Mouse (Mus musculus) forebrain, postnatal 0 days (tissue): ENCODE measurements at regions not wholly inside any gene's neighbourhood (a gene's known extent, or its start where the extent isn't known, plus 50 kb on each side); places are given as distances from the start of the nearest gene placed in this dataset.

Experiments used
- ATAC-seq: fragments of 200-750 bp; cut with Nextera tagmentation; 2 replicates; pipeline ENCODE4 v1.8.0; 2017; ENCODE audit warnings: mild to moderate bottlenecking, moderate library complexity
- DNase-seq: peaks from one replicate; pipeline ENCODE4 v3.0.0-alpha.2; 2015
- H3K27ac ChIP-seq: fragments of 300-500 bp; sonication (generic); 2 replicates; pipeline ENCODE4 v1.5.1; 2014; ENCODE audit warnings: low read depth, mild to moderate bottlenecking, antibody characterized with exemption, low read length, moderate library complexity, mixed read lengths
- H3K27me3 ChIP-seq: fragments of 300-500 bp; sonication (generic); 2 replicates; pipeline ENCODE4 v1.6.1; 2014; ENCODE audit warnings: mild to moderate bottlenecking, low read length, mixed read lengths; ENCODE audit not compliant: insufficient read depth
- H3K36me3 ChIP-seq: fragments of 300-500 bp; sonication (generic); 2 replicates; pipeline ENCODE4 v1.6.1; 2014; ENCODE audit warnings: mild to moderate bottlenecking, moderate library complexity; ENCODE audit not compliant: insufficient read depth
- H3K4me1 ChIP-seq: fragments of 300-500 bp; sonication (generic); 2 replicates; pipeline ENCODE4 v1.6.1; 2014; ENCODE audit warnings: antibody characterized with exemption; ENCODE audit not compliant: insufficient read depth
- H3K4me2 ChIP-seq: fragments of 300-500 bp; sonication (generic); 2 replicates; pipeline ENCODE4 v1.6.1; 2014; ENCODE audit warnings: low read depth, mild to moderate bottlenecking, moderate library complexity
- H3K4me3 ChIP-seq: fragments of 300-500 bp; sonication (generic); 2 replicates; pipeline ENCODE4 v1.5.1; 2014; ENCODE audit warnings: low read depth, low read length, mixed read lengths
- H3K9ac ChIP-seq: fragments of 300-500 bp; sonication (generic); 2 replicates; pipeline ENCODE4 v1.6.1; 2014; ENCODE audit warnings: mild to moderate bottlenecking
- H3K9me3 ChIP-seq: fragments of 300-500 bp; sonication (generic); 2 replicates; pipeline ENCODE4 v1.6.1; 2016; ENCODE audit warnings: low read length
- CTCF ChIP-seq: sonication (generic); IDR thresholded peaks from 2 replicates; pipeline ENCODE4 v1.5.1; 2016; ENCODE audit warnings: antibody characterized with exemption, control low read depth, low read depth
- WGBS: fragments of 180-500 bp; shearing (Covaris S2); extraction: QIAGEN DNeasy Blood & Tissue Kit; methylation state at CpG from one replicate; pipeline ENCODE4 v1.1.7; 2014; 5-methylcytosine and 5-hydroxymethylcytosine counted together

GRCm38 (mm10) chr16:80398118-80398517 lies 802.4 kb upstream of the Ncam2 start:
- H3K9me3 ChIP-seq = no peaks in the 10 kb centered on the region
- H3K4me3 ChIP-seq = no peak overlapping the region
- no peaks in the 10 kb centered on the region for H3K4me1 ChIP-seq
- ATAC-seq = no peak
- no peaks in the 10 kb centered on the region for H3K36me3 ChIP-seq
- H3K27me3 ChIP-seq = no peaks in the 10 kb centered on the region
- no peak overlapping the region for H3K9ac ChIP-seq
- H3K27ac ChIP-seq = no peak overlapping the region
- DNase-seq = no peak
- WGBS = 75% methylated on average over 1 of the region's 1 CpGs
- H3K4me2 ChIP-seq = no peak overlapping the region
- no peak for TF ChIP-seq CTCF

- no peak for ATAC-seq
- Histone ChIP-seq H3K4me3 (no peak overlapping the region), H3K27me3 (no peaks in the 10 kb centered on the region), H3K36me3 (no peaks in the 10 kb centered on the region), H3K9ac (no peak overlapping the region), H3K27ac (no peak overlapping the region), H3K4me2 (no peak overlapping the region), H3K4me1 (no peaks in the 10 kb centered on the region), H3K9me3 (no peaks in the 10 kb centered on the region)
- DNase-seq = peak; percentile 2
- 56% methylated on average over 2 of the region's 2 CpGs for whole genome bisulfite sequencing
- no peak for TF ChIP-seq CTCF
Observed at GRCm38 (mm10) chr16:80404399-80404798, 796.1 kb upstream of the Ncam2 start.

GRCm38 (mm10) chr16:80408621-80409020 lies 791.9 kb upstream of the Ncam2 start:
- no peak for ATAC-seq
- H3K36me3 ChIP-seq = no peaks in the 10 kb centered on the region
- no peak for DNase-seq
- no peak overlapping the region for H3K9ac ChIP-seq
- H3K27ac ChIP-seq = no peak overlapping the region
- no peaks in the 10 kb centered on the region for H3K4me1 ChIP-seq
- no peak overlapping the region for H3K4me3 ChIP-seq
- no peaks in the 10 kb centered on the region for H3K27me3 ChIP-seq
- H3K9me3 ChIP-seq = no peaks in the 10 kb centered on the region
- H3K4me2 ChIP-seq = no peak overlapping the region
- TF ChIP-seq CTCF = no peak
